Mouse (Mus musculus) cortical plate, adult 2 months (tissue): ENCODE measurements at regions not wholly inside any gene's neighbourhood (a gene's known extent, or its start where the extent isn't known, plus 50 kb on each side); places are given as distances from the start of the nearest gene placed in this dataset.

Experiments used
- CTCF ChIP-seq: fragments of 200-500 bp; IDR thresholded peaks from 2 replicates; pipeline ENCODE4 v1.5.1; 2011; ENCODE audit warnings: mild to moderate bottlenecking, control low read depth, low read length; ENCODE audit not compliant: insufficient read depth; ENCODE audit errors: extremely low read depth
- POLR2A ChIP-seq: fragments of 200-500 bp; IDR thresholded peaks from 2 replicates; pipeline ENCODE4 v1.6.1; 2011; ENCODE audit warnings: mild to moderate bottlenecking, low read length, control low read depth; ENCODE audit not compliant: insufficient read depth; ENCODE audit errors: extremely low read depth

GRCm38 (mm10) chr19:23065548-23065947, 75.5 kb upstream of the Klf9 start:
- no peak for TF ChIP-seq CTCF
- no peak for TF ChIP-seq POLR2A
